Mouse (Mus musculus): ENCODE data around the gene Kcnn1.

Gene Kcnn1

GRCm38 (mm10) chr8:70810962-70811680 is 51.9 kb downstream of the Kcnn1 start:
- DNase-seq (ENCODE audit: low read depth), result no peak

GRCm38 (mm10) chr8:70808955-70809701 is 53.9 kb downstream of the Kcnn1 start:
- DNase-seq (ENCODE audit: low read depth), result no peak

GRCm38 (mm10) chr8:70808239-70808638 is 54.8 kb downstream of the Kcnn1 start, which contains the start of gene Il12rb1:
Il12rb1 (plus strand) TSS chr8:70808449.
- no peak for DNase-seq (ENCODE audit: low read depth)

- DNase-seq (ENCODE audit: low read depth), result no peak
Measured at GRCm38 (mm10) chr8:70807304-70807703, 55.8 kb downstream of the Kcnn1 start.

GRCm38 (mm10) chr8:70806541-70806940 is 56.5 kb downstream of the Kcnn1 start:
- DNase-seq (ENCODE audit: low read depth), result peak; percentile 50

GRCm38 (mm10) chr8:70804481-70805206 is 58.4 kb downstream of the Kcnn1 start, which contains the start of gene Mast3:
Mast3 (minus strand) TSS chr8:70805054.
- peak; percentile 76 for DNase-seq (ENCODE audit: low read depth)

- DNase-seq (ENCODE audit: low read depth), result peak; percentile 50
Measured at GRCm38 (mm10) chr8:70803761-70804480, 59.1 kb downstream of the Kcnn1 start.

GRCm38 (mm10) chr8:70802786-70803510 is 60.1 kb downstream of the Kcnn1 start:
- no peak for DNase-seq (ENCODE audit: low read depth)

- no peak for DNase-seq (ENCODE audit: low read depth)
Measured at GRCm38 (mm10) chr8:70801830-70802229, 61.2 kb downstream of the Kcnn1 start.

GRCm38 (mm10) chr8:70801156-70801555 is 61.9 kb downstream of the Kcnn1 start:
- no peak for DNase-seq (ENCODE audit: low read depth)

GRCm38 (mm10) chr8:70800648-70801047 is 62.4 kb downstream of the Kcnn1 start:
- DNase-seq (ENCODE audit: low read depth), result no peak

GRCm38 (mm10) chr8:70798281-70798680 is 64.8 kb downstream of the Kcnn1 start:
- no peak for DNase-seq (ENCODE audit: low read depth)

GRCm38 (mm10) chr8:70797081-70798070 is 65.7 kb downstream of the Kcnn1 start:
- DNase-seq (ENCODE audit: low read depth), result peak; percentile 85

GRCm38 (mm10) chr8:70796403-70797080 is 66.5 kb downstream of the Kcnn1 start:
- DNase-seq (ENCODE audit: low read depth), result no peak

GRCm38 (mm10) chr8:70795370-70795769 is 67.7 kb downstream of the Kcnn1 start:
- no peak for DNase-seq (ENCODE audit: low read depth)

- no peak for DNase-seq (ENCODE audit: low read depth)
Measured at GRCm38 (mm10) chr8:70794215-70794614, 68.8 kb downstream of the Kcnn1 start.

GRCm38 (mm10) chr8:70792700-70793099 is 70.4 kb downstream of the Kcnn1 start:
- peak; percentile 49 for DNase-seq (ENCODE audit: low read depth)
